Mouse (Mus musculus) left cerebral cortex, postnatal 14 days (tissue): ENCODE results near the gene A130010J15Rik. TPM values are rescaled to one million over a fixed set of nuclear protein-coding genes. Genes with fewer than 3 reads are reported as not detected.

Experiments used
- total RNA-seq, 2 experiments: library from RNA; stranded (reverse); gene quantifications; 2 replicates each; pipeline ENCODE4 v1.2.3; 2021

A130010J15Rik gene
- total RNA-seq, 2 experiments from 2014 or later, result 3.4 to 3.7 TPM

Other genes with a start within 250 kb of the A130010J15Rik start
- gene Syt14, start 132.3 kb upstream of the A130010J15Rik start, total RNA-seq, result 10 to 100 TPM; 20.8 to 21.2 TPM
- gene Diexf, start 37.8 kb upstream of the A130010J15Rik start, total RNA-seq, result 10 to 100 TPM; 19.5 to 22.3 TPM
- gene Irf6, start 14.9 kb upstream of the A130010J15Rik start, total RNA-seq, result 1 to 10 TPM; 2.4 TPM
- gene Traf3ip3, start 33.7 kb downstream of the A130010J15Rik start, total RNA-seq, result 1 to 10 TPM; 1.6 to 3.1 TPM
- 1 to 10 TPM; 1.6 to 3.0 TPM for gene Lamb3, start 39.7 kb downstream of the A130010J15Rik start, total RNA-seq
- 10 to 100 TPM; 24.2 to 31.1 TPM for gene Hsd11b1, start 96.0 kb downstream of the A130010J15Rik start, total RNA-seq
- 1 to 10 TPM; 4.9 to 6.5 TPM for gene G0s2, start 105.2 kb downstream of the A130010J15Rik start, total RNA-seq
- gene Camk1g, start 202.3 kb downstream of the A130010J15Rik start, total RNA-seq, result 10 to 100 TPM; 42.8 to 43.6 TPM